Mouse (Mus musculus): ENCODE measurements around the gene Wbp11. TPM values are rescaled to one million over a fixed set of nuclear protein-coding genes. Genes with fewer than 3 reads are reported as not detected.
"Not testable (repeated sequence)": the region's sequence is repeated elsewhere in the genome, so short reads cannot be mapped to it uniquely, and the experiment has no call there.

Wbp11 gene
- total RNA-seq, 1 experiment from 2014 or later, result 101 TPM

- no peak for ATAC-seq (replicated peaks; ENCODE audit: low read depth, poor library complexity, severe bottlenecking)
Observed at GRCm38 (mm10) chr6:136806819-136807218, 21.2 kb downstream of the Wbp11 start.

DNA sequence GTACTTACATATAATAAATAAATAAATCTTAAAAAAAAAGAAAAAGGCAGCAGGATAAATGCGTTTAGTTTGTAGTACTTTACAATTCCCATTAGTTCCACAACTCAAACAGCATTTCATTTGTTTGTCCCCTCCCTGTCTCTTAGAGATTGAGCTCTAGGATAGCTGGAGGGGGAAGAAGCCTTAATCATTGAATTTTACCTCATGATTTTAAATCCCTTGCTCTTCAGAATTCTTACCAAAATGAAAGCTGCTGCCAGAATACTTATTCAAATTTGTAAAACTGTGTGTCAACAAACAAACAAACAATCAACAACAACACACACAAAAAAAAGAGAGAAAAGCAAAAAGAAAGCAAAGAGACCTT lies 22.6 kb downstream of the Wbp11 start:
- ATAC-seq (replicated peaks; ENCODE audit: low read depth, poor library complexity, severe bottlenecking), result no peak

GRCm38 (mm10) chr6:136804705-136805408 lies 23.2 kb downstream of the Wbp11 start:
- no peak for ATAC-seq (replicated peaks; ENCODE audit: low read depth, poor library complexity, severe bottlenecking)

DNA sequence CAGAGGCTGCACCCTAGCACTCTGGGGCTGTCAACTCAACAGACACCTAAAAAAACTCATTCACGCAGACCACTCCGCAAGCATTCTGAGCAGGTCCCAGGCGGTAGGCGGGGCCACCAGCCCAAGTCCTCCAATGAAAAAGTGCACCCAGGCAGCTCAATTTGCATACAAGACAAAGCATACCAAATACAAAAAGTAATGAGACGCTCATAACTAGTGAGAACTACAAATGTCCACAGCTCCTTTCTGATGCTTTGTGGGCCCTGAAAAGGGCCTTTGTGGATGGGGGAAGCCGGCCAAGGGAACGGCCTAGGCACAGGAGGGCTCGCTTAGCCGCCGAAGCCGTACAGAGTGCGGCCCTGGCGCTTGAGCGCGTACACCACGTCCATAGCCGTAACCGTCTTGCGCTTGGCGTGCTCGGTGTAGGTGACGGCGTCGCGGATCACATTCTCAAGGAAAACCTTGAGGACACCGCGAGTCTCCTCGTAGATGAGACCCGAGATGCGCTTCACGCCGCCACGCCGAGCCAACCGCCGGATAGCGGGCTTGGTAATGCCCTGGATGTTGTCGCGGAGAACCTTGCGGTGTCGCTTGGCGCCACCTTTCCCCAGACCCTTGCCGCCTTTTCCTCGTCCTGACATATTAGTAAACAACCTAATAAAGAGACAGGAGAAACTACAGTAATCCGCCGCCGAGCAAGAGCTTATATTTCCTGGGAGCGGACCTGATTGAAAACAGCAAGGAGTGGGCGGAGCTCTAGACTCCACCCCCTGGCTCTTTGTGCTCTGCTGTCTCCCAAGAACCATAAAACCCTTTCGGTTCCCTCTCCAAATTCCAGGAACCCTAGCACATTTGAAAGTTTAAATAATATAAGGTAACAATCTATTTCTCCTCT lies 24.0 kb downstream of the Wbp11 start, which contains the start of gene Hist4h4:
Gene Hist4h4, minus strand, starts transcription at position 677 of the 895 bp plus-strand sequence.
- peak; percentile 56 for ATAC-seq (replicated peaks; ENCODE audit: low read depth, poor library complexity, severe bottlenecking)

GRCm38 (mm10) chr6:136803093-136803738 lies 24.8 kb downstream of the Wbp11 start:
- no peak for ATAC-seq (replicated peaks; ENCODE audit: low read depth, poor library complexity, severe bottlenecking)

- no peak for ATAC-seq (replicated peaks; ENCODE audit: low read depth, poor library complexity, severe bottlenecking)
Observed at GRCm38 (mm10) chr6:136801274-136801673, 26.8 kb downstream of the Wbp11 start.

DNA sequence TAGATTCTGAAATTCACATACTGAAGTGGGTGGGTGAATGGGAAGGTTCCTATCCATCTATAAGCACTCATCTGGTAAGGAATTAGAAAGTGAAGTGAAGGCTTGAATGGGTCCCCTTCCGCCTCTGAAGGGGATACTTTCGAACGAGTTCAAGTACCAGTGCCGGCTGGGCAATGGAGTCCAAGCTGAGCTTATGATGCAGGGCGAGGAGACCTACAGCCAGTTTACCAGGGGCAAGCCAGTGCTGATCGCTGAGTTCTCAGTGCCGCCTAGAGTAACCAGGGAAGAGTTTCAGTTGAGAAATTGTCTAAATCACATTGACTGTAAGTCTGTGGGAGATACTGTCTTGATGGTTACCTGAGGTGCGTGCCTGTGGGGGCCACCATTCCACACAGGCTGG lies 27.3 kb downstream of the Wbp11 start:
- ATAC-seq (replicated peaks; ENCODE audit: low read depth, poor library complexity, severe bottlenecking), result no peak

GRCm38 (mm10) chr6:136797874-136798693 lies 29.9 kb downstream of the Wbp11 start:
- ATAC-seq (replicated peaks; ENCODE audit: low read depth, poor library complexity, severe bottlenecking), result not testable (repeated sequence)

- no peak for ATAC-seq (replicated peaks; ENCODE audit: low read depth, poor library complexity, severe bottlenecking)
Observed at GRCm38 (mm10) chr6:136795850-136796249, 32.2 kb downstream of the Wbp11 start.

DNA sequence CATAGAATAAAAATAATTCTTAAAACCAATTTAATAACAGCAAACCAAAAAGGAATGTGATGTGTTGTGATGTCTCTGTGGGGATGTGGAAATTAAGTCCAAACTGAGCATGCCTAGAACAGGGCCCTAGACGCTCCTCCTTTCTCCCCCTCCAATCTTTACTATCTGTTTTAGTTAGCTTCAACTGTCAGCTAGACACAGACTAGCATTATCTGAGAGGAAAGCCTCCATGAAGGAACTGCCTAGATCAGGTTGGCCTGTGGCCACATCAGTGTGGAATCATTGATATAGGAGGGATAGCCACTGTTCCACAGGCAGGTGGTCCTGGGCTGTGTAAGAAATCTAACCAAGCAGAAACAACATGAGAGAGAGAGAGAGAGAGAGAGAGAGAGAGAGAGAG lies 32.9 kb downstream of the Wbp11 start:
- ATAC-seq (replicated peaks; ENCODE audit: low read depth, poor library complexity, severe bottlenecking), result peak; percentile 41; the same call in 1 of the 2 replicates

DNA sequence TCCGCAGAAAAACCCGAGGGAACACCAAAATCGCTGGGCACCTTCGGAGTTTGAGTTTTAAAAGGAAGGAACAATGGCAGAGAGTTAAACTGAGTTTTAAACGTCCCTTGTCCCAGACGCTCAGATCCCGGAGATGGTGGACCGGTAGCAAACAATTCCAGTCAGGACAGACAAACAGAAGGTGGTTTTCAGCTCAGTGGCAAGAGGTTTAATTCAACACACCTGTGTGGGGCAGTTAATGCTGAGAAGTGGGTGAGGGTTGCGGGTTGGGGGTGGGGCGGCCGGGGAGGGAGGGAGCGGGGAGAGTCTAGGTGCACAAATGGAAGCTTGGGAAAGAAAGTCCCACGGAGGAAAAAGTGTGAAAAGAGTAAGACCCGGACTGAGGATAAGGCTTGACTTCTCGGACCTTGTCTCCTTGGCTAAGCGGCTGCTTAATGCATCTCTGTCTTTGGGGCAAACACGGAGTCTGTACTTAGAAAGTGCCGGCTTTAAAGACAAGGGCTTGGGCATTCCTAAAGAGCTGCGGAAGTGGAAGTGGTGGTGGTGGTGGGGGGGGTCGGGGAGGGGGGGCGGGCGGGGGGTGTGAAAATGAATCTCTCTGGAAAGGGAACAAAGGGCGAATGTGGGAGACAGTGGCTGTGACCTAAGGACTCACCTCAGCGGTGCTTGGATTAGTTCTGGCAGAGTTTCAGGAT lies 34.1 kb downstream of the Wbp11 start:
- ATAC-seq (replicated peaks; ENCODE audit: low read depth, poor library complexity, severe bottlenecking), result peak; percentile 24

GRCm38 (mm10) chr6:136792884-136793758 lies 34.9 kb downstream of the Wbp11 start:
- ATAC-seq (replicated peaks; ENCODE audit: low read depth, poor library complexity, severe bottlenecking), result peak; percentile 56

- ATAC-seq (replicated peaks; ENCODE audit: low read depth, poor library complexity, severe bottlenecking), result no peak
Observed at GRCm38 (mm10) chr6:136789391-136789971, 38.6 kb downstream of the Wbp11 start.

- no peak for ATAC-seq (replicated peaks; ENCODE audit: low read depth, poor library complexity, severe bottlenecking)
Observed at GRCm38 (mm10) chr6:136782761-136783160, 45.3 kb downstream of the Wbp11 start.

DNA sequence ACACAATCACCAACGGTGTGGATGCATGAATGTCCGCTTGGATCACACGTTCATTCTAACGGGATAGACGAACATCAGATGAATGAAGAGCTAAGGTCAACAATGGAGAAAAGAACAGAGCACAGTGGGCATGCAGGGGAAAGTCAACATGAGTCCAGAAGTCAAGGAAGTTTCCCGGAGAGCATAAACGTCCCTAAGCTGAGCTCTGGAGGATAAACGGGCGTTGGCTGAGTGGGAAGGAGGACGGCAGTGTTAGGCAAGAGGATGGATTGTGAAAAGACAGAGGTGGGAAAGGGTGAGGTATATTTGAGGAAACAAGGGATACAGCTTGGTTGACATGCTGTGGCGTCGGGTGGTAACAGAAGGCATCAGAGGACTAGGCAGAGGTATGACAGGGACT lies 45.9 kb downstream of the Wbp11 start:
- ATAC-seq (replicated peaks; ENCODE audit: low read depth, poor library complexity, severe bottlenecking), result no peak

- no peak for ATAC-seq (replicated peaks; ENCODE audit: low read depth, poor library complexity, severe bottlenecking)
Observed at GRCm38 (mm10) chr6:136781377-136781986, 46.6 kb downstream of the Wbp11 start, which contains the start of gene Gucy2c. Gene Gucy2c, minus strand, starts transcription at chr6:136781765.

DNA sequence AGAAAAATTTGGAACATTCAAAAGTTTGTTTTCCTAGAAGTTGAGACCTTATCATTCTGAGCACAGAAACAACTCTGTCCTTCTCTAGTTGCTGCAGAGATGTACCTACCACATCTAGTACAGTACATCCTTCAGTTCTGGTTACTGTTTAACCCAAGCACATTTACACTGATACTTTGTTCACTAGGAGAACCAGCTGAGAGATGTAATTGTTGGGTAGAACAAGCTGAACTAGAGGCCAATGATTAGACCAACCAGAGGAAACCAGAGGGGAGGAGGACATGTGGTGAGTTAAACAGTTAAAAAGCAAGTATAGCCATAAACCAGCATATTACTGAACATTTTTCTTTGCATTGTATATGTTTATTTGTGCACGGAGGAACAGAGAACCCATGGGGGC lies 51.6 kb downstream of the Wbp11 start:
- no peak for ATAC-seq (replicated peaks; ENCODE audit: low read depth, poor library complexity, severe bottlenecking)

DNA sequence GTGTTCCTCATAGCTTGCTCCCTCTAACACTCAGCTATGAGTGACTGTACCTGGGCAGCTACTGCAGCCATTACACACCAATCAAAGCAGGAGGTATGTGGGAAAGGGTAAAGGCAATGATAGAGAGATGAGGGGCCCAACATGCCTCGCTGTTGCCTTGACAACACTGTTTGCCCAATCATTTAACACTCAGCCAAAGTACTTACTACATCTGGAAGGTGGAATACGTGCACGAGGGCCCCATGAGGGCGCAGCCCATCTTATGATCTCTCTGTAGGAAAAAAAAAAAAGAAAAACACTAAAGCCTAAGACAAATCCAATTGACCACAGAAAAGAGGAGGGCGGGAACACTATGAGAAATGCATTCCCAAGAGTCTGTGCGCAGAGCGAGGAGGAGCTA lies 58.2 kb downstream of the Wbp11 start:
- no peak for ATAC-seq (replicated peaks; ENCODE audit: low read depth, poor library complexity, severe bottlenecking)
